Mouse (Mus musculus) liver, embryonic 14.5 days (tissue): ENCODE measurements around the gene Cd101.

Experiments used
- CTCF ChIP-seq: IDR thresholded peaks from 2 replicates; pipeline ENCODE4 v1.5.1; 2016; ENCODE audit warnings: antibody characterized with exemption, low read depth, control low read depth
- EP300 ChIP-seq: IDR thresholded peaks from 2 replicates; pipeline ENCODE4 v1.6.1; 2016; ENCODE audit warnings: antibody characterized with exemption, low read depth

- TF ChIP-seq CTCF (no peak), EP300 (no peak)
These were observed 17.2 kb downstream of the Cd101 start for GRCm38 (mm10) chr3:101012131-101012571.
